Mouse (Mus musculus): ENCODE data around the gene Cyp2d9.

DNA sequence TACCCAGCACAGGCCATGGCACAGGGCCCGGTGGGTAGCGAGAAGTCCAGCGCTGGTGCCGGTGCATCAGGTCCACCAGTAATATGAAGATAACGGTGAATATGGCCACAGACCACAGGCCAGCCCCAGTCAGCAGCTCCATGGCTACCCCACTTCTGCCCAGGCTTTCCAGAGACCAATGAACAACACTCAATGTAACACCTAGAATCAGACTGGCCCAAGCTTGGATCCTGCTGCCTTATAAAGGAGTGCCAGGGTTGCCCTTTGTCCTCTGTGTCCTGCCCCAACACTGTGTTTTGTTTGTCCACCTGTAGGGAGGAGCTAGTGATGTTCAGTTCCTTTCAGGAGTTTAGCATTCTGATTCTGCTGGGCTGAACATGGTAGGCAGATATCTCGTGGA, 26.3 kb upstream of the Cyp2d9 start, which contains the start of gene Cyp2d10:
- TF ChIP-seq MYOG (IDR thresholded peaks at IDR 0.05; ENCODE audit: control insufficient read depth in 1 of 3, insufficient read depth in 1 of 3, insufficient read length in 2 of 3, low read depth in 2 of 3) (no peak), POLR2A (IDR thresholded peaks at IDR 0.05; ENCODE audit: insufficient read length, low read depth) (no peak), MAX (IDR thresholded peaks at IDR 0.05; ENCODE audit: low read depth) (no peak), CEBPB (IDR thresholded peaks at IDR 0.05; ENCODE audit: insufficient read depth, poor library complexity, severe bottlenecking) (no peak), POLR2AphosphoS2 (IDR thresholded peaks at IDR 0.05; ENCODE audit: insufficient read length, low read depth) (no peak), TCF12 (IDR thresholded peaks at IDR 0.05; ENCODE audit: insufficient read depth, poor library complexity, severe bottlenecking) (no peak), MYOD1 (IDR thresholded peaks at IDR 0.05; ENCODE audit: control insufficient read depth in 1 of 3, insufficient read length in 2 of 3, low read depth in 2 of 3) (no peak)

Data from myocyte (in vitro differentiated cells).